Mouse (Mus musculus) lung, embryonic 15.5 days (tissue): ENCODE results near the gene Pzp. TPM values are rescaled to one million over a fixed set of nuclear protein-coding genes. Genes with fewer than 3 reads are reported as not detected.

Source experiments
- ATAC-seq: fragments of 200-750 bp; cut with Nextera tagmentation; 2 replicates; pipeline ENCODE4 v1.8.0; 2017; ENCODE audit warnings: moderate number of reproducible peaks, borderline replicate concordance; ENCODE audit not compliant: low FRiP score, low TSS enrichment; ENCODE audit errors: extremely low read depth
- H3K27ac ChIP-seq: fragments of 300-500 bp; sonication (generic); 2 replicates; pipeline ENCODE4 v1.5.1; 2015; ENCODE audit warnings: moderate library complexity, mild to moderate bottlenecking, inconsistent platforms
- H3K27me3 ChIP-seq: fragments of 300-500 bp; sonication (generic); 2 replicates; pipeline ENCODE4 v1.6.1; 2015; ENCODE audit warnings: inconsistent platforms
- H3K36me3 ChIP-seq: fragments of 300-500 bp; sonication (generic); 2 replicates; pipeline ENCODE4 v1.6.1; 2015; ENCODE audit warnings: inconsistent platforms
- H3K4me1 ChIP-seq: fragments of 300-500 bp; sonication (generic); 2 replicates; pipeline ENCODE4 v1.6.1; 2015; ENCODE audit warnings: inconsistent platforms
- H3K4me2 ChIP-seq: fragments of 300-500 bp; sonication (generic); 2 replicates; pipeline ENCODE4 v1.6.1; 2015; ENCODE audit warnings: inconsistent platforms, mild to moderate bottlenecking, moderate library complexity
- H3K4me3 ChIP-seq: fragments of 300-500 bp; sonication (generic); 2 replicates; pipeline ENCODE4 v1.5.1; 2015; ENCODE audit warnings: mild to moderate bottlenecking, inconsistent platforms
- H3K9ac ChIP-seq: fragments of 300-500 bp; sonication (generic); 2 replicates; pipeline ENCODE4 v1.6.1; 2015; ENCODE audit warnings: inconsistent platforms
- H3K9me3 ChIP-seq: fragments of 300-500 bp; sonication (generic); 2 replicates; pipeline ENCODE4 v1.6.1; 2016; ENCODE audit warnings: inconsistent platforms
- WGBS: fragments of 180-500 bp; shearing (Covaris S2); methylation state at CpG from one replicate; pipeline ENCODE4 v1.1.7; 2015; 5-methylcytosine and 5-hydroxymethylcytosine counted together
- polyA plus RNA-seq: library from polyadenylated mRNA; unstranded; fragments of >200 nt; fragmentation: Nextera tagmentation; extraction: Ambion mirVana; gene quantifications from 2 replicates; pipeline ENCODE4 v1.2.1, GENCODE M21; 2015

The Pzp gene
- polyA plus RNA-seq, 1 experiment from 2014 or later, result 0.25 TPM

- H3K4me3 ChIP-seq, result no peak overlapping the region
- no peaks in the 10 kb centered on the region for H3K36me3 ChIP-seq
- no peaks in the 10 kb centered on the region for H3K4me1 ChIP-seq
- H3K4me2 ChIP-seq, result no peak overlapping the region
- no peak overlapping the region for H3K27ac ChIP-seq
- no peak overlapping the region for H3K9ac ChIP-seq
- WGBS, result 78% methylated on average over 6 of the region's 6 CpGs
- ATAC-seq, result no peak
- H3K27me3 ChIP-seq, result no peaks in the 10 kb centered on the region
- H3K9me3 ChIP-seq, result no peaks in the 10 kb centered on the region
Observed at GRCm38 (mm10) chr6:128474112-128474511, 52.4 kb downstream of the Pzp start.

- no peaks in the 10 kb centered on the region for H3K36me3 ChIP-seq
- H3K27ac ChIP-seq, result no peak overlapping the region
- H3K4me3 ChIP-seq, result no peak overlapping the region
- H3K9ac ChIP-seq, result no peak overlapping the region
- no peaks in the 10 kb centered on the region for H3K4me1 ChIP-seq
- ATAC-seq, result no peak
- peak overlapping the region; percentile 20; the same call in 1 of the 2 replicates for H3K4me2 ChIP-seq
- 6% methylated on average over 11 of the region's 12 CpGs for WGBS
- no peaks in the 10 kb centered on the region for H3K27me3 ChIP-seq
- no peaks in the 10 kb centered on the region for H3K9me3 ChIP-seq
Observed at GRCm38 (mm10) chr6:128469451-128469850, 57.1 kb downstream of the Pzp start.

- H3K9me3 ChIP-seq, result no peaks in the 10 kb centered on the region
- no peaks in the 10 kb centered on the region for H3K4me1 ChIP-seq
- no peak overlapping the region for H3K4me2 ChIP-seq
- H3K27me3 ChIP-seq, result no peaks in the 10 kb centered on the region
- no peak for ATAC-seq
- no peak overlapping the region for H3K9ac ChIP-seq
- H3K4me3 ChIP-seq, result no peak overlapping the region
- WGBS, result 42% methylated on average over 2 of the region's 2 CpGs
- no peaks in the 10 kb centered on the region for H3K36me3 ChIP-seq
- H3K27ac ChIP-seq, result no peak overlapping the region
Observed at GRCm38 (mm10) chr6:128467298-128467697, 59.2 kb downstream of the Pzp start.

GRCm38 (mm10) chr6:128466563-128466962 lies 60.0 kb downstream of the Pzp start:
- Histone ChIP-seq H3K4me2 (no peak overlapping the region), H3K36me3 (no peaks in the 10 kb centered on the region), H3K4me3 (no peak overlapping the region), H3K27me3 (no peaks in the 10 kb centered on the region), H3K4me1 (no peaks in the 10 kb centered on the region), H3K27ac (no peak overlapping the region), H3K9ac (no peak overlapping the region), H3K9me3 (no peaks in the 10 kb centered on the region)
- WGBS, result 53% methylated on average over 3 of the region's 3 CpGs
- no peak for ATAC-seq

- ATAC-seq, result no peak
- H3K9ac ChIP-seq, result no peak overlapping the region
- no peaks in the 10 kb centered on the region for H3K9me3 ChIP-seq
- no peaks in the 10 kb centered on the region for H3K27me3 ChIP-seq
- H3K4me2 ChIP-seq, result no peak overlapping the region
- WGBS, result 54% methylated on average over 7 of the region's 7 CpGs
- H3K36me3 ChIP-seq, result no peaks in the 10 kb centered on the region
- H3K4me3 ChIP-seq, result no peak overlapping the region
- no peaks in the 10 kb centered on the region for H3K4me1 ChIP-seq
- H3K27ac ChIP-seq, result no peak overlapping the region
Observed at GRCm38 (mm10) chr6:128466043-128466442, 60.5 kb downstream of the Pzp start.

- Histone ChIP-seq H3K27me3 (no peaks in the 10 kb centered on the region), H3K27ac (no peak overlapping the region), H3K4me1 (no peaks in the 10 kb centered on the region), H3K9me3 (no peaks in the 10 kb centered on the region), H3K36me3 (no peaks in the 10 kb centered on the region), H3K4me3 (no peak overlapping the region), H3K9ac (no peak overlapping the region), H3K4me2 (no peak overlapping the region)
- 70% methylated on average over 4 of the region's 4 CpGs for WGBS
- ATAC-seq, result no peak
Observed at GRCm38 (mm10) chr6:128464996-128465395, 61.5 kb downstream of the Pzp start.

GRCm38 (mm10) chr6:128461606-128462005 lies 64.9 kb downstream of the Pzp start:
- no peak for ATAC-seq
- no peaks in the 10 kb centered on the region for H3K36me3 ChIP-seq
- no peak overlapping the region for H3K9ac ChIP-seq
- no peak overlapping the region for H3K4me2 ChIP-seq
- no peak overlapping the region for H3K27ac ChIP-seq
- H3K4me3 ChIP-seq, result no peak overlapping the region
- H3K9me3 ChIP-seq, result no peaks in the 10 kb centered on the region
- H3K27me3 ChIP-seq, result no peaks in the 10 kb centered on the region
- H3K4me1 ChIP-seq, result no peaks in the 10 kb centered on the region

- H3K4me2 ChIP-seq, result no peak overlapping the region
- 75% methylated on average over 14 of the region's 14 CpGs for WGBS
- no peaks in the 10 kb centered on the region for H3K9me3 ChIP-seq
- no peak for ATAC-seq
- no peak overlapping the region for H3K4me3 ChIP-seq
- no peaks in the 10 kb centered on the region for H3K27me3 ChIP-seq
- H3K36me3 ChIP-seq, result no peaks in the 10 kb centered on the region
- H3K4me1 ChIP-seq, result no peaks in the 10 kb centered on the region
- no peak overlapping the region for H3K9ac ChIP-seq
- no peak overlapping the region for H3K27ac ChIP-seq
Observed at GRCm38 (mm10) chr6:128460729-128461503, 65.6 kb downstream of the Pzp start.

GRCm38 (mm10) chr6:128460321-128460720 lies 66.2 kb downstream of the Pzp start:
- WGBS, result 48% methylated on average over 2 of the region's 2 CpGs
- Histone ChIP-seq H3K4me2 (no peak overlapping the region), H3K9me3 (no peaks in the 10 kb centered on the region), H3K4me3 (no peak overlapping the region), H3K27me3 (no peaks in the 10 kb centered on the region), H3K4me1 (no peaks in the 10 kb centered on the region), H3K9ac (no peak overlapping the region), H3K36me3 (no peaks in the 10 kb centered on the region), H3K27ac (no peak overlapping the region)
- ATAC-seq, result no peak

GRCm38 (mm10) chr6:128457186-128457585 lies 69.3 kb downstream of the Pzp start:
- Histone ChIP-seq H3K4me3 (no peak overlapping the region), H3K36me3 (no peaks in the 10 kb centered on the region), H3K4me1 (no peaks in the 10 kb centered on the region), H3K4me2 (no peak overlapping the region), H3K27me3 (no peaks in the 10 kb centered on the region), H3K9me3 (no peaks in the 10 kb centered on the region), H3K9ac (no peak overlapping the region), H3K27ac (no peak overlapping the region)
- WGBS, result 83% methylated on average over 5 of the region's 5 CpGs
- ATAC-seq, result no peak

- H3K27ac ChIP-seq, result no peak overlapping the region
- H3K9me3 ChIP-seq, result no peaks in the 10 kb centered on the region
- H3K9ac ChIP-seq, result no peak overlapping the region
- H3K4me1 ChIP-seq, result no peaks in the 10 kb centered on the region
- whole genome bisulfite sequencing, result 42% methylated on average over 12 of the region's 12 CpGs
- peak; percentile 27; the same call in 1 of the 2 replicates for ATAC-seq
- no peak overlapping the region for H3K4me2 ChIP-seq
- no peak overlapping the region for H3K4me3 ChIP-seq
- no peaks in the 10 kb centered on the region for H3K36me3 ChIP-seq
- no peaks in the 10 kb centered on the region for H3K27me3 ChIP-seq
Observed at GRCm38 (mm10) chr6:128455835-128456605, 70.5 kb downstream of the Pzp start.

GRCm38 (mm10) chr6:128447063-128447462 lies 79.5 kb downstream of the Pzp start:
- 93% methylated on average over 5 of the region's 5 CpGs for WGBS
- ATAC-seq, result no peak
- no peaks in the 10 kb centered on the region for H3K4me1 ChIP-seq

More at GRCm38 (mm10) chr6:128447063-128447462, 79.5 kb downstream of the Pzp start:
- no peaks in the 10 kb centered on the region for H3K9me3 ChIP-seq
- no peaks in the 10 kb centered on the region for H3K27me3 ChIP-seq
- H3K27ac ChIP-seq, result no peak overlapping the region
- no peaks in the 10 kb centered on the region for H3K36me3 ChIP-seq
- no peak overlapping the region for H3K4me3 ChIP-seq
- no peak overlapping the region for H3K9ac ChIP-seq
- no peak overlapping the region for H3K4me2 ChIP-seq
